Mouse (Mus musculus) brain, embryonic 14.5 days (tissue): ENCODE measurements around the gene Slc6a2.

ENCODE experiments used
- CTCF ChIP-seq: fragments of 200-500 bp; IDR thresholded peaks from 2 replicates; pipeline ENCODE4 v1.5.1; 2012; ENCODE audit warnings: inconsistent platforms, mild to moderate bottlenecking, moderate library complexity, borderline replicate concordance; ENCODE audit not compliant: insufficient read depth, insufficient read length; ENCODE audit errors: extremely low read depth
- POLR2A ChIP-seq: fragments of 200-500 bp; IDR thresholded peaks from 2 replicates; pipeline ENCODE4 v1.6.1; 2012; ENCODE audit warnings: mild to moderate bottlenecking, inconsistent platforms, borderline replicate concordance; ENCODE audit not compliant: poor library complexity, insufficient read depth, insufficient read length, severe bottlenecking; ENCODE audit errors: extremely low read depth

GRCm38 (mm10) chr8:93014300-93014699 is 54.4 kb downstream of the Slc6a2 start:
- TF ChIP-seq POLR2A (no peak), CTCF (no peak)
